Mouse (Mus musculus) megakaryocyte, embryonic 14.5 days (primary cell): Measurements from ENCODE around the gene Mest.

Experiments
- FLI1 ChIP-seq: IDR thresholded peaks from 2 replicates; pipeline ENCODE4 v1.6.1; 2012; ENCODE audit warnings: low read length, inconsistent platforms, mixed read lengths
- GATA1 ChIP-seq: IDR thresholded peaks from 3 replicates; pipeline ENCODE4 v1.6.1; 2012; ENCODE audit warnings: mixed read lengths, low read length, inconsistent platforms, borderline replicate concordance

- TF ChIP-seq GATA1 (no peak), FLI1 (no peak)
Observed at GRCm38 (mm10) chr6:30722385-30723164, 772 bp upstream of the Mest start.
